Mouse (Mus musculus): ENCODE measurements at regions not wholly inside any gene's neighbourhood (a gene's known extent, or its start where the extent isn't known, plus 50 kb on each side); places are given as distances from the start of the nearest gene placed in this dataset.

DNA sequence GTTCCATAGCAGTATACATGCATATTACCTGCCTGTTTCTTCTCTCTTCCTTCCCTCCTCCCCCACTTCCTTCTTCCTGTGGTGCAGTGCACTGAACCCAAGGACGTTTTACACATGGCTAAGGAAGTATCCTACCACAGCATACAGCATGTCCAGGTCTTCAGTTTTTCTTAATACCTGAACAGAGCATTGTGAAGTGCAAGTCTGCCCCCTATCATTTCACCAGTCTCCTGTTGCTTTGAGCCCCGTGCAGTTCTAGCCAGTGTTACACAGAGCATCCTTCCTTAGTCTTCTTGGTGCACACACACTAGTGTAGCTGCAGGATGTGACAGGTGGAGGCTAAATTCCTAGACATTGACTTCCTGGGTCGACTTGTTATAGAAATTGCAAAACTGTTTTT, 53.7 kb upstream of the Foxb1 start:
- H3K9me3 ChIP-seq: no peaks in the 10 kb centered on the region
- no peaks in the 10 kb centered on the region for H3K4me1 ChIP-seq
- H3K4me3 ChIP-seq: no peak overlapping the region
- no peak overlapping the region for H3K4me2 ChIP-seq (replicated peaks)
- WGBS: 59% methylated on average over 3 of the region's 3 CpGs
- H3K36me3 ChIP-seq: no peaks in the 10 kb centered on the region
- H3K9ac ChIP-seq (replicated peaks): no peak overlapping the region
- no peaks in the 10 kb centered on the region for H3K27me3 ChIP-seq
- ATAC-seq (ENCODE audit: low FRiP score, low read depth): no peak
- H3K27ac ChIP-seq (replicated peaks): no peak overlapping the region

- H3K27ac ChIP-seq (replicated peaks): no peak overlapping the region
- H3K27me3 ChIP-seq: no peaks in the 10 kb centered on the region
- 81% methylated on average over 9 of the region's 9 CpGs for WGBS
- H3K4me1 ChIP-seq: no peaks in the 10 kb centered on the region
- no peaks in the 10 kb centered on the region for H3K9me3 ChIP-seq
- ATAC-seq (ENCODE audit: low FRiP score, low read depth): no peak
- no peak overlapping the region for H3K9ac ChIP-seq (replicated peaks)
- no peaks in the 10 kb centered on the region for H3K36me3 ChIP-seq
- H3K4me2 ChIP-seq (replicated peaks): no peak overlapping the region
- no peak overlapping the region for H3K4me3 ChIP-seq
Observed at GRCm38 (mm10) chr9:69823179-69823966, 62.6 kb upstream of the Foxb1 start.

GRCm38 (mm10) chr9:69828428-69828827, 67.7 kb upstream of the Foxb1 start:
- Histone ChIP-seq H3K36me3 (no peaks in the 10 kb centered on the region), H3K9me3 (no peaks in the 10 kb centered on the region), H3K4me1 (no peaks in the 10 kb centered on the region), H3K9ac (replicated peaks) (no peak overlapping the region), H3K27ac (replicated peaks) (no peak overlapping the region), H3K27me3 (no peaks in the 10 kb centered on the region), H3K4me2 (replicated peaks) (no peak overlapping the region), H3K4me3 (no peak overlapping the region)
- no peak for ATAC-seq (ENCODE audit: low FRiP score, low read depth)
- WGBS: 76% methylated on average over 6 of the region's 6 CpGs

- WGBS: 84% methylated on average over 4 of the region's 4 CpGs
- no peaks in the 10 kb centered on the region for H3K36me3 ChIP-seq
- no peak for ATAC-seq (ENCODE audit: low FRiP score, low read depth)
- no peaks in the 10 kb centered on the region for H3K27me3 ChIP-seq
- H3K4me1 ChIP-seq: 0 out of 2 replicates have a peak, but pooled peaks cover 4% of the 10 kb centered on the region
- H3K4me3 ChIP-seq: no peak overlapping the region
- H3K9ac ChIP-seq (replicated peaks): no peak overlapping the region
- H3K27ac ChIP-seq (replicated peaks): no peak overlapping the region
- no peak overlapping the region for H3K4me2 ChIP-seq (replicated peaks)
- no peaks in the 10 kb centered on the region for H3K9me3 ChIP-seq
Observed at GRCm38 (mm10) chr9:69835396-69835795, 74.7 kb upstream of the Foxb1 start.

DNA sequence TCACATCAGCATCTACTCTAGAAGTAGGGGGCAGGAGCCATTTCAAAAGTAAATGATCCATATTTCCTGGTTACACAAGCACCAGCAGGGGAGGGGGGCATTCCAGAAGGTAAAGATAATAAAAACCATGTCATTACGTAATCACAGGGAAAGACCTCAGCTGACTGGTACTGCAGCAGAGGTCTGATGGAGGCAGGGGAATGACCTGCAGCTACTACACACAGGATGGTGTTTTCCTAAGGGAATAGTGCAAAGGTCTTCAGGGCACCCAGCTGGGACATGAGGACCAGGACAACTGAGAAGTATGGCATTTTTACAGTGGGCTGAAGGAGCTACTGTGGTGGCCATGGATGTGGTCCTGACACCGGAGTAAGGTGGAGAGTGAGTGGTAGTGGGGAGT, 78.5 kb upstream of the Foxb1 start:
- Histone ChIP-seq H3K27ac (replicated peaks) (no peak overlapping the region), H3K4me2 (replicated peaks) (no peak overlapping the region), H3K9ac (replicated peaks) (no peak overlapping the region), H3K36me3 (no peaks in the 10 kb centered on the region), H3K27me3 (no peaks in the 10 kb centered on the region), H3K4me1 (peaks cover 7% of the 10 kb centered on the region; the same call in 1 of the 2 replicates), H3K9me3 (no peaks in the 10 kb centered on the region), H3K4me3 (no peak overlapping the region)
- ATAC-seq (ENCODE audit: low FRiP score, low read depth): no peak
- WGBS: 88% methylated on average over 2 of the region's 2 CpGs

- Histone ChIP-seq H3K27ac (replicated peaks) (no peak overlapping the region), H3K27me3 (peaks cover 7% of the 10 kb centered on the region; the same call in 1 of the 2 replicates), H3K9me3 (no peaks in the 10 kb centered on the region), H3K36me3 (no peaks in the 10 kb centered on the region), H3K4me2 (replicated peaks) (no peak overlapping the region), H3K4me3 (no peak overlapping the region), H3K9ac (replicated peaks) (no peak overlapping the region), H3K4me1 (peaks cover 11% of the 10 kb centered on the region; the same call in 1 of the 2 replicates)
- no peak for ATAC-seq (ENCODE audit: low FRiP score, low read depth)
- WGBS: 53% methylated on average over 6 of the region's 6 CpGs
Observed at GRCm38 (mm10) chr9:69844712-69845111, 84.0 kb upstream of the Foxb1 start.

GRCm38 (mm10) chr9:69845210-69845609, 84.5 kb upstream of the Foxb1 start:
- peaks cover 7% of the 10 kb centered on the region; the same call in 1 of the 2 replicates for H3K27me3 ChIP-seq
- 78% methylated on average over 9 of the region's 9 CpGs for WGBS
- H3K4me1 ChIP-seq: peaks cover 8% of the 10 kb centered on the region; the same call in 1 of the 2 replicates
- H3K9me3 ChIP-seq: no peaks in the 10 kb centered on the region
- H3K36me3 ChIP-seq: no peaks in the 10 kb centered on the region
- no peak overlapping the region for H3K9ac ChIP-seq (replicated peaks)
- H3K27ac ChIP-seq (replicated peaks): no peak overlapping the region
- no peak overlapping the region for H3K4me3 ChIP-seq
- ATAC-seq (ENCODE audit: low FRiP score, low read depth): no peak
- H3K4me2 ChIP-seq (replicated peaks): no peak overlapping the region

- ATAC-seq (ENCODE audit: low FRiP score, low read depth): no peak
- 91% methylated on average over 7 of the region's 7 CpGs for WGBS
- Histone ChIP-seq H3K27ac (replicated peaks) (no peak overlapping the region), H3K9me3 (no peaks in the 10 kb centered on the region), H3K4me1 (peaks cover 6% of the 10 kb centered on the region; the same call in 1 of the 2 replicates), H3K4me3 (no peak overlapping the region), H3K9ac (replicated peaks) (no peak overlapping the region), H3K27me3 (no peaks in the 10 kb centered on the region), H3K4me2 (replicated peaks) (no peak overlapping the region), H3K36me3 (no peaks in the 10 kb centered on the region)
Observed at GRCm38 (mm10) chr9:69856621-69857020, 95.9 kb upstream of the Foxb1 start.

- no peak for ATAC-seq (ENCODE audit: low FRiP score, low read depth)
- Histone ChIP-seq H3K27ac (replicated peaks) (no peak overlapping the region), H3K4me3 (no peak overlapping the region), H3K4me2 (replicated peaks) (no peak overlapping the region), H3K27me3 (no peaks in the 10 kb centered on the region), H3K4me1 (peaks cover 6% of the 10 kb centered on the region; the same call in 1 of the 2 replicates), H3K9ac (replicated peaks) (no peak overlapping the region), H3K9me3 (no peaks in the 10 kb centered on the region), H3K36me3 (no peaks in the 10 kb centered on the region)
- WGBS: 68% methylated on average over 3 of the region's 3 CpGs
Observed at GRCm38 (mm10) chr9:69858619-69859018, 97.9 kb upstream of the Foxb1 start.

GRCm38 (mm10) chr9:69870182-69870581, 109.4 kb upstream of the Foxb1 start:
- Histone ChIP-seq H3K4me1 (no peaks in the 10 kb centered on the region), H3K4me2 (replicated peaks) (no peak overlapping the region), H3K9ac (replicated peaks) (no peak overlapping the region), H3K27me3 (peaks cover 10% of the 10 kb centered on the region), H3K36me3 (no peaks in the 10 kb centered on the region), H3K4me3 (no peak overlapping the region), H3K27ac (replicated peaks) (no peak overlapping the region), H3K9me3 (no peaks in the 10 kb centered on the region)
- no peak for ATAC-seq (ENCODE audit: low FRiP score, low read depth)
- WGBS: 86% methylated on average over 4 of the region's 4 CpGs

GRCm38 (mm10) chr9:69886351-69886750, 102.9 kb upstream of the Bnip2 start:
- no peak for ATAC-seq (ENCODE audit: low FRiP score, low read depth)
- Histone ChIP-seq H3K27ac (replicated peaks) (no peak overlapping the region), H3K9me3 (no peaks in the 10 kb centered on the region), H3K9ac (replicated peaks) (no peak overlapping the region), H3K27me3 (peaks cover 3% of the 10 kb centered on the region; the same call in 1 of the 2 replicates), H3K4me1 (no peaks in the 10 kb centered on the region), H3K4me3 (no peak overlapping the region), H3K4me2 (replicated peaks) (no peak overlapping the region), H3K36me3 (no peaks in the 10 kb centered on the region)
- 78% methylated on average over 5 of the region's 5 CpGs for WGBS

DNA sequence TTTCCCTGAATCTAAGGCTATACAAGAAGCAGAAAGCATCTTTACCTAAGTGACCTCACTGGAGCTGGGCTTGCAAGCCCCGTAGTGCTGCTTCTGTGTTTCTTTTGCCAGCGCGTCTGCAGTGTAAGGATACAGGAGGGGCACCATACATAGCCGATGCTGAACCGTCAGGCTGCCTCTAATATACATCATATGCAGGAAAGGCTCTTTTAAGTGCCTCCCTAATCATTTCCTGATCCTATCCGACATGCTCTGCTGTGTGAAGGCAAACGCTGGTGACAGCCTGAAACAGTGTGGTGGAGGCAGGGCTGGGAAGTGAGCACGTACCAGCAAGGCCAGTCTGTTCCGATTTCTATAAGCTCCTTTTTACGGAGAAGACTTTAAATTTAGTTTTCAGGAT, 91.2 kb upstream of the Bnip2 start:
- H3K4me2 ChIP-seq (replicated peaks): no peak overlapping the region
- H3K27me3 ChIP-seq: peaks cover 4% of the 10 kb centered on the region; the same call in 1 of the 2 replicates

More for the DNA sequence above, 91.2 kb upstream of the Bnip2 start:
- H3K4me3 ChIP-seq: no peak overlapping the region
- no peak for ATAC-seq (ENCODE audit: low FRiP score, low read depth)
- H3K36me3 ChIP-seq: no peaks in the 10 kb centered on the region
- H3K9ac ChIP-seq (replicated peaks): no peak overlapping the region
- H3K27ac ChIP-seq (replicated peaks): no peak overlapping the region
- WGBS: 65% methylated on average over 10 of the region's 10 CpGs
- H3K4me1 ChIP-seq: peaks cover 4% of the 10 kb centered on the region; the same call in 1 of the 2 replicates
- no peaks in the 10 kb centered on the region for H3K9me3 ChIP-seq

All from midbrain, embryonic 12.5 days (tissue).